Mouse (Mus musculus): Measurements from ENCODE around the gene Drap1. TPM values are rescaled to one million over a fixed set of nuclear protein-coding genes. Genes with fewer than 3 reads are reported as not detected.

Gene Drap1
- polyA plus RNA-seq, 1 experiment from 2014 or later: 210 TPM

DNA sequence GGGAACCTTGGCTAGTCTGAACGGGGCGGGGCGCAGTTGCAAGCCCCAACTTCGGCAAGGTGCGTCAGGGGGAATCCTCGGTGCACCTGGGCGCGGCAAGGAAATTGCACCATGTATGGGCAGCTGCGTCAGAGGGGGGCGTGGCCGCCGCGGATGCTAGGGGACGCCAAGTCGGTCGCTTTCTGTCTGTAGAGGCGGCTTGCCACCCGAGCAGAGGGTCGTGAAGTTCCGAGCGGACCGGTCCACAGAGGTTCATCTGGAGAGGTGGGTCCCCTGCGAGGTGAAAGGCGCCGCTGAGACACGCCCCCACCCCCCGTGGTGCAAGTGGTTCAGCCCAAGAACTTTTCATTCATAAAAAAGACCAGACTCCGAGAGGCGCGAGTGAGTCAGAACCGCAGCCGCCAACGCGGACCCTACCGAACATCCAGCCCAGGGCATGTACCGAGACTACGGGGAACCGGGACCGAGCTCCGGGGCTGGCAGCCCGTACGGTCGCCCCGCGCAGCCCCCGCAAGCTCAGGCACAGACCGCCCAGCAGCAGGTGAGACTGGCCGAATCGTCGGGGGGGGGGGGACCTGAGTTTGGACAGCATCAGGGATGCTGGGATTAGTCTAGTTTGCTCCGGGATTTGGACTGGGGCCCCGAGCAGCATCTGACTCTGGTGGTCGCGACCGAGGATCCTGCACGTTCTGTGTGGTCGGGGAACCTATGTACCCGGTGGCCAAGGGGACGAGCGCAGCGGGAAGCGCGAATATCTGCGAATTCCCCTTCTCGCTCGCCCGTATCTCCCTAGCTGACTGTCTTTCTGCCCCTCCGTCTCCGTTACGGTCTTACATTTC, 23.0 kb upstream of the Drap1 start, which contains the start of gene Fosl1:
TSS of gene Fosl1 (plus strand) at position 33 of the 839 bp plus-strand sequence.
- Histone ChIP-seq H3K4me3 (replicated peaks) (peak within 1 kb of the TSS; percentile 58), H3K4me2 (peak within 1 kb of the TSS; percentile 98), H3K4me1 (peaks cover 14% of the 10 kb centered on the region), H3K9me3 (no peaks in the 10 kb centered on the region), H3K27ac (no peak within 1 kb of the TSS), H3K27me3 (replicated peaks) (peaks cover 26% of the 10 kb centered on the region; the same call in 1 of the 2 replicates), H3K36me3 (no peaks in the 10 kb centered on the region), H3K9ac (no peak within 1 kb of the TSS; the same call in 1 of the 2 replicates)
- WGBS: 1% methylated on average over 70 of the region's 70 CpGs
- ATAC-seq (ENCODE audit: insufficient read depth, low FRiP score, low read depth): peak; percentile 44

DNA sequence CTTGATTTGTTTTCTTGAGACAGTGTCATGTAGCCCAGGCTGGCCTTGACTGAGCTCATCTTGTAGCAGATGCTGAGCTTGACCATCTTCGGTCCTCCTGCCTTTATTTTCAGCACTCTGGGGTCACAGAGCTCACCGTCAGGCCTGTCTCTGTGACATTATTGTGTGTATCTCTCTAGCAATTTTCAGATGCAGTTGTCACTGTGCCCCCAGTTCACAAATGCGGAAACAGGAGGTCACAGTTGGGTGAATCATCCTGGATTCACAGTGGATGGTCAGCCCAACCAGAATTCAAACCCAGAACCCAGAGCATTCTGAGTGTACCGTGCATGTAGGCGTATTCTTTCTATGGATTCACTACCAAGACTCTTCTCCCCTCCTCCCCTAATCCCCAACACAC, 21.0 kb upstream of the Drap1 start:
- Histone ChIP-seq H3K27ac (no peak overlapping the region), H3K4me1 (peaks cover 14% of the 10 kb centered on the region), H3K36me3 (no peaks in the 10 kb centered on the region), H3K4me3 (replicated peaks) (no peak overlapping the region), H3K9ac (no peak overlapping the region), H3K27me3 (replicated peaks) (peaks cover 26% of the 10 kb centered on the region; the same call in 1 of the 2 replicates), H3K9me3 (no peaks in the 10 kb centered on the region), H3K4me2 (no peak overlapping the region)
- WGBS: 91% methylated on average over 5 of the region's 5 CpGs
- ATAC-seq (ENCODE audit: insufficient read depth, low FRiP score, low read depth): no peak

DNA sequence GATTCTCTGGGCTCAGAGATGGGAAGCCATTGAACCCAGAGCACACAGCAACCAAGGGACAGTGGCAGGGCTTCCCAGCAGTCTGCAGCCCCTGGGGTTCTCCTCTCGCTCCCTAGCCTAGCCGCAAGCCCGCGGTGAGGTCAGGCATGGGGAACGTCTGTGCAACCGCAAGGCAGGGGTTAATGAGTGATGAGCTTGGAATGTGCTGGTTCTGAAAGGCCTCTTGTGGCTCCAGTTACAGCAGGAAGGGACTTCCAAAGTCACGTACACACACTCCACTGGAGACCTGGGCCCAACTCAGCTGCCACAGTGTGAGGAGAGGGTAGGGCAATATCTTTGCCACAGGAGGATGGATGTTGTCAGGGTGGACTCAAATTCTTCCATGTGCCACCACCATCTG, 20.2 kb upstream of the Drap1 start:
- peaks cover 26% of the 10 kb centered on the region; the same call in 1 of the 2 replicates for H3K27me3 ChIP-seq (replicated peaks)
- 21% methylated on average over 7 of the region's 7 CpGs for WGBS
- ATAC-seq (ENCODE audit: insufficient read depth, low FRiP score, low read depth): no peak

DNA sequence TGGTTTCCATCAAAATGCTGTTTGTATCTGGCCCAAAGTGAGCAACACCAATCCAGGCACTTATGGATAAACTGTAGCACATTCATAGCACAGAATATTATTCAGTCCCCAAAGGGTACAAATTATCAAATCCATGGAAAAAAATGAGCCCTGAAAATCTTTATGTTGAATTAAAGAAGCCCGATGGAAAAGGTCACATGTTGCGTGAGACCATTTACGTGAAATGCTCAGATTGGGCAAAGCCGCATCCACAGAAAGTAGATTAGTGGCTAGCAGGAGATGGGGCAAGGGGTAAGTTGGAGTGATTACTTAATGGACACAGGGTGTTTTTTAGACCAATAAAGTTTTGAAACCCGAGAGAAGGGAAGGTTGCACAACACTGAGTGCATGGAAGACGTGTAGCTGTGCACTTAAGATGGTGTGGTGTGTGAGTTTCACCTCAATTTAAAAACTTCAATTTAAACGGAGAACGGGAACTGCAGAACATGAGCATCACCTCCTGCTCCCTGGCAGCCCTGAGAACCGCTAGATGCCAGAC, 19.7 kb upstream of the Drap1 start:
- Histone ChIP-seq H3K4me2 (no peak overlapping the region), H3K9me3 (no peaks in the 10 kb centered on the region), H3K4me3 (replicated peaks) (no peak overlapping the region), H3K9ac (no peak overlapping the region), H3K27ac (no peak overlapping the region), H3K4me1 (peaks cover 14% of the 10 kb centered on the region), H3K27me3 (replicated peaks) (peaks cover 25% of the 10 kb centered on the region; the same call in 1 of the 2 replicates), H3K36me3 (no peaks in the 10 kb centered on the region)
- ATAC-seq (ENCODE audit: insufficient read depth, low FRiP score, low read depth): no peak
- 53% methylated on average over 9 of the region's 9 CpGs for WGBS

More for the DNA sequence above, 20.2 kb upstream of the Drap1 start:
- Histone ChIP-seq H3K27ac (no peak overlapping the region), H3K4me3 (replicated peaks) (no peak overlapping the region), H3K9ac (no peak overlapping the region), H3K36me3 (no peaks in the 10 kb centered on the region), H3K4me2 (no peak overlapping the region), H3K9me3 (no peaks in the 10 kb centered on the region), H3K4me1 (peaks cover 14% of the 10 kb centered on the region)

DNA sequence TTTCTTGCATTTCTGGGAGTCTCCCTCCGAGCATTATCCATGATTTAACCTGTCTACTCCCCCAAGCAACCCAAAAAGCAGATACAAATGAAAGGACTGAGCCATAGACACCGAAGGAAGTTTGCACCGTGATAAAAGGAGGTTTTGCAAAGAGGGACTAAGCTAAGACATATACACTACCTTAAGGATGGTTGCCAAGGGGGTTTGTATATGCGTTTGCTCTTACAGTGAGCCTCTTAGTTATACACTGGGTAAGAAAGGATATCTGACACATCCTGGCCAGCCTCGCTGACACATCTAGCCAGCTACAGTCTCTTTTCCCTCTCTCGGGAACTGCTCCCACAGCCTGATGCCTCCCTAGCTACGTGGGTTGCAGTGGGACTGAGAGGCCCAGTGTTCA, 9.2 kb upstream of the Drap1 start:
- H3K4me2 ChIP-seq: peak overlapping the region; percentile 89
- no peaks in the 10 kb centered on the region for H3K27me3 ChIP-seq (replicated peaks)
- 49% methylated on average over 7 of the region's 7 CpGs for WGBS
- no peaks in the 10 kb centered on the region for H3K9me3 ChIP-seq
- no peaks in the 10 kb centered on the region for H3K36me3 ChIP-seq
- H3K4me3 ChIP-seq (replicated peaks): peak overlapping the region; percentile 36; the same call in 1 of the 2 replicates
- H3K4me1 ChIP-seq: peaks cover 19% of the 10 kb centered on the region
- no peak for ATAC-seq (ENCODE audit: insufficient read depth, low FRiP score, low read depth)
- H3K27ac ChIP-seq: peak overlapping the region; percentile 79; the same call in 1 of the 2 replicates
- no peak overlapping the region for H3K9ac ChIP-seq

DNA sequence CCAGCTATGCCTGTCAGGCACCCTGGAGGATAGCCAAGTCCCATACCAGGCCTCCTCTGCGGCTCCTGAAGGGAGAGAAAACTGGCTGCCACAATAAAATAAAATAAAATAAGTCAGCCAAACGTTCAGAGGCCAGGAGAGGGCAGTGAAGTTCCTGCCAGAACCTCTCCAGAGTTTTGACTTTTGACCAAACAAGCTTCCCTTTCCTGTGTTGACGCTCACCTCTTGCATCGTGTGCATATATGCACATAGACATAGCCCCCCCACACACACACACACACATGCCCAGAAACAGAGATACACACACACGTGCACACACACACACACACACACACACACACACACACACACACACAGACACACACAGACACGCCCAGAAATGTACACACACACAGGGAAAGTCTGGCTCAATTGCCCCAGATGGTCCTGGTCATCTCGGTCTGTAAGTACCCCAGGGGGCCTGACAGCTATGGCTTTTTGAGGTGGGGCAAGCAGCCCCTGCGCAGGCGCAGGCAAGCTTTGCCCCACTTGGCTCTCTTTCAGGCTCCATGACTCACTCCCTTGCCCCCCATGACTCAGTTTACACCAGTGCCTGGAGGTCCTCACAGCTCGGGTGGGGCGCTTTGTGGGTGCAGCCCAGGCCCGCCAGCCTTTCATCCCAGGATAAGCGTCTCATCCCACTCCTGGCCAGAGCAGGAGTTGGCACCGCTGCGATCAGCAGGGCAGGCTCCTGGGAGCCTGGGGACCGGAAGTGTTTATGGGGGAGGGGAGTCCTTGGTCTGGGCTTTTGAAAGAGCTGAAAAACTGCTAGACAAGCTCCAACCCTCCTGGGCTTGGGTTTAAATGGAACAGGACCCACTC, 8.4 kb upstream of the Drap1 start:
- peaks cover 19% of the 10 kb centered on the region for H3K4me1 ChIP-seq
- peak overlapping the region; percentile 36 for H3K4me3 ChIP-seq (replicated peaks)
- 2% methylated on average over 16 of the region's 16 CpGs for WGBS
- ATAC-seq (ENCODE audit: insufficient read depth, low FRiP score, low read depth): peak; percentile 61
- peak overlapping the region; percentile 39 for H3K9ac ChIP-seq
- H3K27me3 ChIP-seq (replicated peaks): no peaks in the 10 kb centered on the region
- H3K4me2 ChIP-seq: peak overlapping the region; percentile 89
- H3K36me3 ChIP-seq: no peaks in the 10 kb centered on the region
- no peaks in the 10 kb centered on the region for H3K9me3 ChIP-seq
- peak overlapping the region; percentile 79 for H3K27ac ChIP-seq

DNA sequence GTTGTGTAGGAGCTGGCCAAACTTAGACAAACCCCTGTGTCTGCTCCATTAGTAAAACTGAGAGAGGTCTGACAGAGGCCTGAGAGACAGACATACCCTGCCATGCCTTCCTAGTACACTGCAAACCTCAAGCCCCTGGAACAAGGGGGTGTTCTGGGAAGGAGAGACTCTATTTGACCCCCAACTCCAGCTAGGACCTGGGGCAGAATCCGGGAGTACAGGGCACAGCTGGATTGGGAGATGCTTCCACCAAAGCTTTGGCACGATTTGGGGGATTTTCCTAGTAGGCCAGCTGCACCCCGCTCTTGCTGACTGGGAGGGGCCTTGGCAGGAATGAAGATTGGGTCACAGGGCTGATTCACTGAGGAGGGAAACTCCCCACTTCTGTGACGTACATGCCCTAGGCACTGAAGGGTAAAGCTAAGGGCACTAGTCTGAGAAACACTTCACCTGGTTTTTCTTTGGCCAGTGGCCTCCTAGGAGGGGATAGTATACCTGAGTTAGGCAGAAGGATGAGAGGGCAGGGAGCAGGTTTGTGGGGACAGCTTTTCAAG, 7.2 kb upstream of the Drap1 start:
- Histone ChIP-seq H3K9me3 (no peaks in the 10 kb centered on the region), H3K4me3 (replicated peaks) (no peak overlapping the region), H3K36me3 (0 out of 2 replicates have a peak, but pooled peaks cover 2% of the 10 kb centered on the region), H3K4me1 (peaks cover 22% of the 10 kb centered on the region), H3K4me2 (no peak overlapping the region), H3K27me3 (replicated peaks) (no peaks in the 10 kb centered on the region), H3K9ac (no peak overlapping the region), H3K27ac (no peak overlapping the region)
- WGBS: 71% methylated on average over 4 of the region's 4 CpGs
- ATAC-seq (ENCODE audit: insufficient read depth, low FRiP score, low read depth): no peak

DNA sequence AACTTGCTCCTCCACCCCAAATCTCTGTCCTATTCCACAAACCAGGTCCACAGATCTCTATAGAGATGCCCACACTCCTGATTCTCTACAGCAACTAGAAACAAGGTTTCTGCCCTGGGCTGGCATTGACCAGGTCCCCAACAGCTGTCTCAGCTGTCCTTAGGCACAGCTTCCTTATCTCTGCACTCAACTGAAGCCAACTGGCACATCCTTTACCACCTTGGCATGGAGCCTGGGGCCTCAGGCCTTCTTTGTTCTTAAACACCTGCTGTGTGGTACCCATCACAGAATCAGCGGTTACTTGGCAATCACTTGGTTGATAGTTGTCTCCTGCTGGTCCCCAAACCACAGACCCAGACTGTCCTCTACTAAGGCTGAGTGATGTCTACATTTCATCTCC, 5.6 kb upstream of the Drap1 start:
- Histone ChIP-seq H3K27ac (no peak overlapping the region), H3K36me3 (0 out of 2 replicates have a peak, but pooled peaks cover 9% of the 10 kb centered on the region), H3K4me1 (peaks cover 34% of the 10 kb centered on the region), H3K9me3 (no peaks in the 10 kb centered on the region), H3K27me3 (replicated peaks) (no peaks in the 10 kb centered on the region), H3K4me3 (replicated peaks) (no peak overlapping the region), H3K9ac (no peak overlapping the region), H3K4me2 (no peak overlapping the region)
- 86% methylated on average over 1 of the region's 1 CpGs for WGBS
- no peak for ATAC-seq (ENCODE audit: insufficient read depth, low FRiP score, low read depth)

DNA sequence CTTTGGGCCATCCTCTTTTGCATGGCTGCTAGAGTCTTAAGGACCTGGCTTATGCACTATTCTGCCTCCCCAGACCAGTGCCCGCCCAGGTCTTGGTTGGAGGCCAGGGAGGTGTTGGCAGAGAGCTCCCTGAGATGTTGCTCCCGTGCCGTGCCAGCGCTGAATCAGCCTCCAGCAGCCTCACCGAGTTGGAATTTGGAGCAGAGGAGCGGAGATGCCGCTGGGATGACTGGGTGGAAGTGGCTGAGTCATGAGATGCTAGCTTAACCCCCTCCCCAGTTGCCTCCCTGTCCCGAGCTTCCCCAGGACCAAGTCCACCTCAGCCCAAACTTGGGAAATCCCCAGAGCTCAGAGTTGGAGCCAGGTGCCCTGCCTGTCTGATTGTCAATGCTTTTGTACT, 5.0 kb upstream of the Drap1 start:
- Histone ChIP-seq H3K4me3 (replicated peaks) (no peak overlapping the region), H3K4me1 (peaks cover 34% of the 10 kb centered on the region), H3K9me3 (no peaks in the 10 kb centered on the region), H3K27ac (no peak overlapping the region), H3K9ac (no peak overlapping the region), H3K27me3 (replicated peaks) (no peaks in the 10 kb centered on the region), H3K36me3 (0 out of 2 replicates have a peak, but pooled peaks cover 9% of the 10 kb centered on the region), H3K4me2 (no peak overlapping the region)
- no peak for ATAC-seq (ENCODE audit: insufficient read depth, low FRiP score, low read depth)
- 67% methylated on average over 8 of the region's 8 CpGs for WGBS

DNA sequence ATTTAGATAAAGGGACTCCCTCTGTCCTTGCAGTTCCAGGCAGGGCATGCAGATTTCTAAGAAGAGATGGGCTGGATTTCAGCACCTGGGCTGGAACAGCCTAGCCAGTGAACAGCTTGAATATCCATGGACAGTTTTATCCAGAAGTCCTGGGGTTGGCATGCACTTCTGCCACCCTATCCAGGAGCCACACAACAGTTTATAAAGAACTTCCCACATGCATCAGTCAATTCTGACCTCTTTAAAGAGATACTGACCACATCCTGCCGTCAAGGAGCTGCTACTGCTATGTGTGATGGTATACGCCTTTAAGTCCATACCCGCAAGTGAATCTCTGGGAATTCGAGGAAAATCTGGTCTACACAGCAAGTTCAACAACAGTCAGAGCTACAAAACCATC, 4.4 kb upstream of the Drap1 start:
- H3K27me3 ChIP-seq (replicated peaks): no peaks in the 10 kb centered on the region
- peaks cover 32% of the 10 kb centered on the region for H3K4me1 ChIP-seq
- ATAC-seq (ENCODE audit: insufficient read depth, low FRiP score, low read depth): no peak
- H3K4me3 ChIP-seq (replicated peaks): no peak overlapping the region
- H3K9ac ChIP-seq: no peak overlapping the region
- H3K4me2 ChIP-seq: no peak overlapping the region
- WGBS: 74% methylated on average over 4 of the region's 4 CpGs
- H3K36me3 ChIP-seq: 0 out of 2 replicates have a peak, but pooled peaks cover 9% of the 10 kb centered on the region
- no peaks in the 10 kb centered on the region for H3K9me3 ChIP-seq
- no peak overlapping the region for H3K27ac ChIP-seq

DNA sequence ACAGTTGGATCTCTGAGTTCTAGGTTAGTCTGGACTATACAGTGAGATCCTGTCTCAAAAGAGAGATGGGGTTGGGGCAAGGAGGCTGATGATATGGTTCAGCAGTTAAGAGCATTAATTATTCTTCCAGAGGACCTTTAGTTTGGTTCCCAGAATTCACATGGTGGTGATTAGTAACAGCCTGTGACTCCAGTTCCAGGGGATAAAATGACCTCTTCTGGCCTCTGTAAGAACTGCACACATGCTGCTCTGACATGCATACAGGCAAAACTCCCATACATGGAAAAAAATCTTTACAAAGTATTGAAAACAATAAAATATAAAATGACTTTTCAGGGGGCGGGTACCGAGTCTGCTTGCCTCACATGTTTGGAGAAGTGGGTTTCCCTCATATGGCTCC, 3.3 kb upstream of the Drap1 start:
- no peak for ATAC-seq (ENCODE audit: insufficient read depth, low FRiP score, low read depth)
- no peak overlapping the region for H3K27ac ChIP-seq
- H3K9ac ChIP-seq: no peak overlapping the region
- H3K4me1 ChIP-seq: peaks cover 34% of the 10 kb centered on the region
- WGBS: 85% methylated on average over 2 of the region's 2 CpGs
- no peaks in the 10 kb centered on the region for H3K27me3 ChIP-seq (replicated peaks)
- no peak overlapping the region for H3K4me3 ChIP-seq (replicated peaks)
- no peak overlapping the region for H3K4me2 ChIP-seq
- H3K36me3 ChIP-seq: peaks cover 10% of the 10 kb centered on the region; the same call in 1 of the 2 replicates
- H3K9me3 ChIP-seq: no peaks in the 10 kb centered on the region

Data from stomach, embryonic 15.5 days (tissue).